Comparison of ENCODE assay signal across 7 mouse cellular contexts in genomic region chr2:165234613-165235291, GRCm38 (mm10). TPM values are rescaled to one million over a fixed set of nuclear protein-coding genes. Genes with fewer than 3 reads are reported as not detected.
DNase-seq lines count a peak whose midpoint lies in the region; ATAC-seq lines count a peak whose summit lies in the region.

TSS of gene Cdh22 (minus strand) at chr2:165234853.

- H3K27ac ChIP-seq in intestine, embryonic 15.5 days = no peak within 1 kb of the TSS

- H3K4me3 ChIP-seq in intestine, embryonic 15.5 days (replicated peaks) = peak within 1 kb of the TSS; percentile 54

- H3K4me2 ChIP-seq in intestine, embryonic 15.5 days (replicated peaks) = peak within 1 kb of the TSS; percentile 97

- peak; percentile 71 for DNase-seq in adrenal gland, postnatal 25 days
- DNase-seq in embryo, embryonic 10 days (ENCODE audit: low spot score) = peak; percentile 80
- DNase-seq in gastrocnemius, postnatal 4 days (ENCODE audit: low spot score in 2 of 2) = peak; percentile 45 to 74
- peak; percentile 74 to 75 for DNase-seq in left cerebral cortex, postnatal 14 days (ENCODE audit: low spot score in 2 of 2)
- peak; percentile 81 for DNase-seq in right cerebral cortex, adult 18-20 months

- peak within 1 kb of the TSS; percentile 47 for H3K9ac ChIP-seq in intestine, embryonic 15.5 days

- H3K36me3 ChIP-seq in intestine, embryonic 15.5 days = no peaks in the 10 kb centered on the region

- intact Hi-C loops in left cerebral cortex, postnatal 14 days (cut with DNase I) = loop anchor here (2.0 to 5.0 kb wide), 2 partner anchors 43 to 160 kb away; no protein-coding TSS in a partner anchor

- ATAC-seq in intestine, embryonic 15.5 days = peak; percentile 73
- ATAC-seq in megakaryocyte, adult 5-6 weeks (ENCODE audit: poor library complexity, severe bottlenecking) = peak; percentile 75

- WGBS in intestine, embryonic 15.5 days = 0% methylated on average over 36 of the region's 60 CpGs

- peaks cover 92% of the 10 kb centered on the region for H3K27me3 ChIP-seq in intestine, embryonic 15.5 days (replicated peaks)

- peaks cover 18% of the 10 kb centered on the region for H3K4me1 ChIP-seq in intestine, embryonic 15.5 days (replicated peaks)

- no peaks in the 10 kb centered on the region for H3K9me3 ChIP-seq in intestine, embryonic 15.5 days

RNA-seq across cellular contexts. Expression of gene Cdh22, which starts in this region (rescaled TPM):
- total RNA-seq in adrenal gland, postnatal 25 days (2021) = 0.57 and 1.2 TPM in 2 replicates
- total RNA-seq in gastrocnemius, postnatal 4 days (2021) = under 1 TPM; 0.26 to 0.42 TPM
- 0.62 and 0.68 TPM in 2 replicates for polyA plus RNA-seq in intestine, embryonic 15.5 days (2015; fragmentation: Nextera tagmentation; extraction: Ambion mirVana)
- 10 to 100 TPM; 33.8 TPM for total RNA-seq in left cerebral cortex, postnatal 14 days (2021)
- total RNA-seq in megakaryocyte, adult 5-6 weeks (2015) = 0.09 TPM in 1 of 2 replicates, not detected in the other
- 0.07 TPM in 1 of 2 replicates, not detected in the other for total RNA-seq in megakaryocyte, adult 5-6 weeks (2017)

Comparison
In these comparisons a context has a peak if more than half of its experiments do, and no peak if none do; other contexts are left out.
1. RNA of gene Cdh22 (total RNA-seq): 33.8 TPM in left cerebral cortex, postnatal 14 days; 0.57 to 1.2 TPM in adrenal gland, postnatal 25 days, 0.26 to 0.42 TPM in gastrocnemius, postnatal 4 days and 0.07 to 0.09 TPM in megakaryocyte, adult 5-6 weeks; every median in the first group is over 10 times any median in the second.
2. Peak in DNase-seq in gastrocnemius, postnatal 4 days; RNA of the gene not detected or under 1 TPM.
3. Peak in ATAC-seq, H3K4me3 ChIP-seq, H3K9ac ChIP-seq and H3K4me2 ChIP-seq in intestine, embryonic 15.5 days; RNA of the gene not detected or under 1 TPM.
4. Peak in ATAC-seq in megakaryocyte, adult 5-6 weeks; RNA of the gene not detected or under 1 TPM.
5. Peak in every context shown above with its lines, with median percentiles within 50 percentile points of each other: DNase-seq.